Mouse (Mus musculus): ENCODE results near the gene Wipi1. TPM values are rescaled to one million over a fixed set of nuclear protein-coding genes. Genes with fewer than 3 reads are reported as not detected.

Wipi1 gene
- 36.8 TPM for polyA plus RNA-seq (2014; fragmentation: Illumina TruSeq; extraction: RNeasy Lipid Tissue Mini Kit (QIAGEN cat#74804); ENCODE audit: low read depth, low replicate concordance)

DNA sequence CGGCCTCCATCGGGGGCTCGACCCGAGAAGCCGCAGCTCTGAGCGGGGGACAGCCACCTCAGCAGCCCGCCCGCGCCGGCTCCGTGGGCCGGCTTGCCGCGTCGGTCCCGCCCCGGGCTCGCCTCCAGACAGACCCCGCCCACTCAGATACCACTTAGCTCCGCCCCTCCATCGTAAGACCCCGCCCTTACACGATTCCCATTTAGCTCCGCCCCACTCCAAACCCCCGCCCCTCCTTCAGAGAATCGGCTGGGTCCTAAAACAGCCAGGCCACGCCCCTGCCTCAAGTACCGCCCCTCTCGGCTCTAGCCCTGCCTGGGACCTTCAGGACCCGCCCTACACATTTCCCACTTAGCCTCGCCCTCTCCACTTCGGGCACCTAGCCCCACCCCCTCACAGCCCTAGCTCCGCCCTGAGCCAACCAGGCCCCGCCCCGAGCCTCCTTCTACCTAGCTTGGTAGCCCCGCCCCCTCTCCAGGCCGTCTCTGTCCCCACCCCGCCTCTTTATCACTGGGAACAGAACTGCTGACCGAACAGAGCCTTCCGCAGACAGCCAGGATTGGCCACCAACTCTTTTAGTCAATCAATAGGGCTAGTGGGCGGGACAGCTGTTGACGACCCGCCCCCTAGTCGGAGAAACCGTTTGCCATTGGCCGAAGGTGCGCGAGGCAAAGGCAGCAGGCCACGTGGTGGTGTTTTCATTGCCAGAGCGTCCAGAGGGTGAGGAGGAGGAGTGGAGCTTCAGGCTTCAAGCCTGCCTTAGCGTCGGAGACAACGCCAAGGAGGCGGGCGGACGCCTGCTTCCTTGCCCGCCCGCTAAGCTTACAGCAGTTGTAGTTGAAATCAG is at the start of gene Wipi1:
Wipi1 (minus strand) TSS at position 665 of the 847 bp plus-strand sequence.

DNA sequence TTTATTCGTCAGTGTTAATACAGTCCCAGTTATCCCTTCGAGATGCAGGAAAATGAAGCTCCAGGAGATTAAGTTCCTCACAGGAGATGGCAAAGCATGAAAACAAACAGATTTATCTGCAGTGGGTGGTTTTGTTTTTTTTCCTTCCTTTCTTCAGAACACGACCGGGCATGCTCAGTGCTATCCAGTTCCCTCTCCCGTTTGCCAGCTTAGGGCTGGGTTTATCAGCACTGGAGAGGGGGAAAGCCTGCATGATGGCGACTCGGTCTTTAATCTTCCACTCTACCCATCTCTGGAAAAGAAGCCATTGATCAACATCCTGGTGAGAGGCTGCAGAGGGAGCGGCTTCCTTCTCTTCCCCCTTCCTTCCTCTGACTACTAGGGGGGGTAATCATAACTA is 37.4 kb upstream of the Wipi1 start, which contains the start of gene Prkar1a:
Prkar1a (plus strand) TSS at position 200 of the 400 bp plus-strand sequence.

Other genes starting within 250 kb of the Wipi1 start
- gene Gna13, start 249.1 kb downstream of the Wipi1 start, polyA plus RNA-seq (2014; fragmentation: Illumina TruSeq; extraction: RNeasy Lipid Tissue Mini Kit (QIAGEN cat#74804); ENCODE audit: low read depth, low replicate concordance): 20.8 TPM
- gene 9930022D16Rik, start 198.1 kb downstream of the Wipi1 start, polyA plus RNA-seq (2014; fragmentation: Illumina TruSeq; extraction: RNeasy Lipid Tissue Mini Kit (QIAGEN cat#74804); ENCODE audit: low read depth, low replicate concordance): not detected
- 52.1 TPM for gene Amz2, start 186.0 kb downstream of the Wipi1 start, polyA plus RNA-seq (2014; fragmentation: Illumina TruSeq; extraction: RNeasy Lipid Tissue Mini Kit (QIAGEN cat#74804); ENCODE audit: low read depth, low replicate concordance)
- gene Arsg, start 138.6 kb downstream of the Wipi1 start, polyA plus RNA-seq (2014; fragmentation: Illumina TruSeq; extraction: RNeasy Lipid Tissue Mini Kit (QIAGEN cat#74804); ENCODE audit: low read depth, low replicate concordance): 6.6 TPM
- 7.8 TPM for gene Slc16a6, start 138.4 kb downstream of the Wipi1 start, polyA plus RNA-seq (2014; fragmentation: Illumina TruSeq; extraction: RNeasy Lipid Tissue Mini Kit (QIAGEN cat#74804); ENCODE audit: low read depth, low replicate concordance)
- gene Prkar1a, start 37.4 kb upstream of the Wipi1 start, polyA plus RNA-seq (2014; fragmentation: Illumina TruSeq; extraction: RNeasy Lipid Tissue Mini Kit (QIAGEN cat#74804); ENCODE audit: low read depth, low replicate concordance): 138 TPM
- 6.0 TPM for gene Fam20a, start 110.3 kb upstream of the Wipi1 start, polyA plus RNA-seq (2014; fragmentation: Illumina TruSeq; extraction: RNeasy Lipid Tissue Mini Kit (QIAGEN cat#74804); ENCODE audit: low read depth, low replicate concordance)
- gene 1700012B07Rik, start 216.1 kb upstream of the Wipi1 start, polyA plus RNA-seq (2014; fragmentation: Illumina TruSeq; extraction: RNeasy Lipid Tissue Mini Kit (QIAGEN cat#74804); ENCODE audit: low read depth, low replicate concordance): 5.7 TPM